Mouse (Mus musculus): Measurements from ENCODE around the gene Fbxl18.

- TF ChIP-seq POLR2A (IDR thresholded peaks at IDR 0.05; ENCODE audit: low read depth, low read length) (no peak), CTCF (IDR thresholded peaks at IDR 0.05; ENCODE audit: extremely low read depth, insufficient read length, insufficient replicate concordance, low read depth, low read length) (no peak)
Observed at GRCm38 (mm10) chr5:142841372-142842136, 53.7 kb downstream of the Fbxl18 start.
